ENCODE assay signal across 8 mouse cellular contexts in genomic region chr3:120747678-120748077, GRCm38 (mm10).
A peak's percentile ranks its signal among the peaks of the same experiment; 100 is the strongest.
DNase-seq lines count a peak whose midpoint lies in the region; ATAC-seq and TF ChIP-seq lines count a peak whose summit lies in the region.

No protein-coding gene starts in this region.

- no peaks in the 10 kb centered on the region for H3K36me3 ChIP-seq in limb, embryonic 10.5 days

- 85% methylated on average over 4 of the region's 4 CpGs for WGBS in limb, embryonic 10.5 days

- H3K4me3 ChIP-seq in limb, embryonic 10.5 days: no peak overlapping the region

- no peaks in the 10 kb centered on the region for H3K27me3 ChIP-seq in Patski
- H3K27me3 ChIP-seq in limb, embryonic 10.5 days (ENCODE audit: low read depth, poor library complexity, severe bottlenecking): no peaks in the 10 kb centered on the region

- no peak overlapping the region for H3K27ac ChIP-seq in limb, embryonic 10.5 days

- TF ChIP-seq CTCF in Patski (IDR thresholded peaks at IDR 0.05): peak; percentile 54

- H3K9me3 ChIP-seq in limb, embryonic 10.5 days (replicated peaks): no peaks in the 10 kb centered on the region

- CTCF ChIA-PET in Patski (lab: Charles Lee): interaction anchor here (1.4 to 1.9 kb wide), 2 partner anchors 14 to 17 kb away, joined by 4 to 8 read pairs; no protein-coding TSS in a partner anchor

- in situ Hi-C loops in Patski (cut with MboI; ENCODE audit: low pct_unique_long_range_greater_than_20kb): no loop called here

- no peak for ATAC-seq in Patski
- no peak for ATAC-seq in inflammation-experienced regulatory T-cells, adult 6 months

- H3K4me1 ChIP-seq in limb, embryonic 10.5 days: no peaks in the 10 kb centered on the region

- POLR2A ChIA-PET in Patski (lab: Charles Lee): no interaction called here

- peak; percentile 36 for DNase-seq in embryo, embryonic 10.5 days (ENCODE audit: low spot score)
- DNase-seq in embryo, embryonic 10 days (ENCODE audit: low spot score): no peak
- peak; percentile 1 to 5 for DNase-seq in lung, adult 18-20 months
- DNase-seq in lung, postnatal 4 days: no peak
- DNase-seq in Patski (ENCODE audit: low read depth, low spot score): no peak
- DNase-seq in limb, embryonic 10.5 days (ENCODE audit: low spot score): peak; percentile 45
- no peak for DNase-seq in urinary bladder, adult 2 months (ENCODE audit: low spot score)

Comparison
In these comparisons a context has a peak if more than half of its experiments do, and no peak if none do; other contexts are left out.
1. DNase-seq: peak in embryo, embryonic 10.5 days (single experiment), lung, adult 18-20 months (2 of 2) and limb, embryonic 10.5 days (single experiment); none in embryo, embryonic 10 days (single experiment), lung, postnatal 4 days (0 of 2), Patski (single experiment) and urinary bladder, adult 2 months (single experiment).